Mouse (Mus musculus) urinary bladder, adult 2 months (tissue): ENCODE results near the gene Eml4. TPM values are rescaled to one million over a fixed set of nuclear protein-coding genes. Genes with fewer than 3 reads are reported as not detected.

Source experiments
- DNase-seq: peaks from one replicate; pipeline ENCODE4 v3.0.0; 2022; ENCODE audit warnings: low spot score
- polyA plus RNA-seq: library from polyadenylated mRNA; depleted of rRNA; stranded (reverse); fragments of >200 nt; gene quantifications from 2 replicates; pipeline ENCODE4 v1.2.3, GENCODE M21; 2012; rRNA removed

Eml4 gene
- 17.4 and 19.6 TPM in 2 replicates for polyA plus RNA-seq

DNA sequence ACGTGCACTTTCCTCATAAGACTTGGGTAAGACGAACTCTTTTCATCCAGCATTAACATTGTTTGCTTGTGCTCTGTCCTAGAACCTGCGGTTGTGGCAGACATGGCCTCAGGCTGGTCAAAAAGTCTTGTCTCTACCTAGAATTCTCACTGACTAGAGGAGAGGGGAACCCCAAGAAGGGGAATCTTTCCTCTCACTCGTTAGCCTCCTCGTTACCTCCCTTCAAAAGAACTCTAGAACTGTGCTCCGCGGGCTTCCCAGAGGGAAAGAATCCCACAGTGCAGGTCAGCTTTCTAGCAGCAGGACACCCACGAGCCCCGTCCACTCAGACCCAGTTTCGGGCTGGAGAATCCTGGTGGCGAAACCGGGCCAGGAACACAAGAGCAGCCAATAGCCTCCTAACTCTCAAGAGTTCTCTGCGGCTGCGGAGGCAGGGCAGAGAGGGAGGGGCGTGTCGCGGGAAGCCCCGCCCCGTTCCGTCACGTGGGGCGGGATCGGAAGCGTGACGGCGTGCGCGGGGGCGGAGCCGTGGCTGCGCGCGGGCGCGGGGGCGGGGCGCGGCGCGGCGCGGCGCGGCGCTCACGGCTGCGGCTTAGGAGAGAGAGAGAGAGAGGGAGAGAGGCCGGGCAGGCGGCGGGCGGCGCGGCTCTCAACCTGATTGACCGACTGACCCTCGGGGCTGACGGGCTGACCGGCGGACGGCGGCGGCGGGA lies at the start of gene Eml4:
Gene Eml4, plus strand, starts transcription at position 553 of the 713 bp plus-strand sequence.
- peak; percentile 92 for DNase-seq

DNA sequence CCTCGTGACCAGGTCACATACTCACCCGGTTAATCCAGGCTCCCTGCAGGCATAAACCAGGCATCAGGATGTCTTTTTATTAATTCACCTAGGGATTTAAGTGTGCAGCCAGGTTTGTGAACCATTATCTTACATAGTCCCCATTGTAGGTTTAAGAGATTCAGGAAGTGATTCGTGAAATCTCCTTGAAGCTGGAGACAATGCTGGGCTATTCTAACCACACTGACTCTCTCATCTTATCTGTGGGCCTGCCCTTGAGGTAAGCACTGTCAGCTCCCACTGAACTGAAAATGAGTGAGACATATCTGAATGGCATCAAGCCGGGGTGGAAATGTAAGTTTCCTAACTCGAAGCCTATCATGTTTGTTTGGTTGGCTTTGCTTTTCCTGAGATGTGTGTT lies 49.3 kb upstream of the Eml4 start:
- DNase-seq = no peak

DNA sequence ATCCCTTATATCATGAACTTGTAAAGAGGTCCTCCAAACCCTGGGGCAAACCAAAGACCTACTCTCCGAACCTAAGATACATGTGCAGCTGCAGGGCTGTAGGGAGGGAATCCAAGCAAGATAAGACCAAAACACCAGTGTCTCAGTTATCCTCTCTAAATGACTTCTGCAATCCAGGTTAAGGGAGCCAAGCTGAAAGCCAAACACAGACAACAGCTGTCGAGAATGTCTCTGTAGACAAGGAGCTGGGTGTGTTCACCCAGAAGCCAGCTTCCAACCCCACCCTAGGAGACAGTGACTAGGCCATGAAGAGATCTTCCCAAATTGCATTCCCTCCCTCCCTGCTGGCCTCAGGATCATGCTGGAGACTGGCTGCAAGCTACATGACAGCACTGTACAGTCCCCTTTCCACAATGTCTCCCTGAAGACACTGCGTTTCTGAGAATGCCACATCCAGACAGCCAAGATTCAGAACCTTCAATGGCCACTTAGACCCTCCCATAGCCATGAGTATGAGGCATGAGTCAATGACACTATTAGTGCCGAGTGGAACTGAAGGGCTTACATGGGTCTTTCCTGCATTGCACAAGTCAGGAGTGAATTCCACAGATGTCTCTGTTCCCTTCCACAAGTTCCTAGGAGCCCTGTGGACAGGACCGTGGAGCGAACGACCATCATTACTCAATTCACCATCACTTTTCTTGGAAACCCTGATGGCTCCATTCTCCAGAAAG lies 46.5 kb upstream of the Eml4 start:
- DNase-seq = no peak

DNA sequence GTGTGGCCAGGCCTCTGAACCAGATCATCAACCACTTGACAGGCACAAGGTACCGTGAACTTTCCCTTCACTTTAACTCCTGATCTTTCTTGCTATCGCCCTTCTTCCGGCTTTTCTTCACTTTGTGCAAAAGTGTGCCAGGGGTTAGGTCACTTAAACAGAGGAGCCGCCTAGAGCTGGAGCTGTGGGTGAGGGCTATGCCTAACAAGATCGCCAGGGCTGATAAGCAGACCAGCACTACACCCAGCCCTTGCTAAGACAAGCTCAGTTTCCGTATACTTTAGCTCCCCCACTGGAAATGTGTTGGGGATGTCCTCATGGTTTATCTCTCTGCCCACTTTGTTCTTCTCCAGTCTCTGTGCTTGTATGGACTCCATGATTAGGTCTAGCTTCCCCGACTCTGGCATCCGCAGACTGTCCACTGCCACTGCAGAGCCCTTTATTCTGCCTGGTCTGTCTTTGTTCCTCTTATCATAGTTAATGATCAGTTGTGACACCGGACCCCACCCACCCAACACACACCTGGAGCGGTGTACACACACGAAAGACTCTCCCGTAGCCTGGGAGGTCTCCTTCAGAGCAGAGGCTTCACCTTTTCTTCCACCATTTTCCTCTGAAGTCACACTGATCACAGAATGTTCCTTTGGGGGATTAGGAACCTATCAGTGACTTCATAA lies 43.6 kb upstream of the Eml4 start:
- DNase-seq = no peak

DNA sequence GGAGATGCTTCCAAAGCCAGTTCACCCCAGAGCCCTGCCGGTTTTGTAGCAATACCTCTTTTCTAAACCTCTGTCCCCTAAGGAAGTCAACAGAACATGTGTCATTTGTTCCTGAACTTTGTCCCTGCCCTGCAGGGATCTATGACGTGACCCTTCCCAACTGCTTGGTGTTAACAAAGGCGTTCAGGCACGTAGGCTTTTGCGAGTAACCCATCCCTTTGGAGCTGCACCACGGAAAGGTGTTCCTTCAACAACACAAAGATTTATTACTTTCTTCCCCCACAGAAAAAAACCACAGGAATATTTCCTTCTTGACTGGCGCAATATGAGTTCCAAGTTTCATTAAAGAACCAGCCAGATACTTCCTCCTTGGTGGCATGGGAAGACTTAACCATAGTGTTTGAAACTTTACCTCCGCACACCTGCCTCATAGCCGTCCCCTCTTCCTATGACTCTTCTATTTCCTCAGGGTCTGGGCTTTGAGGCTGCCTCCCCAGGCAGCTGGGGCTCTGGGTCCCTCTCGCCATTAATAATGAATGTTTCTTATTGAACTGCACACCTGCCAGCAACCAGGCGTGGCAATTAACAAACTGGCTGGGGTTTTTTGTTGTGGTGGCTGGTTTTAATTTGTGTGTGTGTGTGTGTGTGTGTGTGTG lies 43.0 kb upstream of the Eml4 start:
- DNase-seq = no peak

DNA sequence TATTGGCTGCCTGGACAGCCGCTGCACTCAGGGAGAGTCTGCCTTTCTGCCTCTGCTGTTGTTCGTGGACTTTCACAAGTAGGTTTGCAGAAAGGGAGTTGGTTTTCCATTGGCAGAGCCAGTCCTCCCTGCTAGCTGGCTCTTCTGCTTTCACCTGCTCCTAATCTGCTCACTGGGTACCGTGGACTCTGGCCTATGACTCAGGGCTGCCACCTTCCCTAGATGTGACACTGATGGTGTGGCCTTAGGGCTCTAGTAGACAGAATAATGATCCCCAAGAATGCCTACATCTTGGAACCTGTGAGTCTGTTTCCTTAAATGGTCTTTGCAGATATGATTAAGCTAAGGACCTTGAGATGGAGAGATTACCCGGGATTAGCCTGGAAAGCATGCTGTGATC lies 42.3 kb upstream of the Eml4 start:
- DNase-seq = no peak

DNA sequence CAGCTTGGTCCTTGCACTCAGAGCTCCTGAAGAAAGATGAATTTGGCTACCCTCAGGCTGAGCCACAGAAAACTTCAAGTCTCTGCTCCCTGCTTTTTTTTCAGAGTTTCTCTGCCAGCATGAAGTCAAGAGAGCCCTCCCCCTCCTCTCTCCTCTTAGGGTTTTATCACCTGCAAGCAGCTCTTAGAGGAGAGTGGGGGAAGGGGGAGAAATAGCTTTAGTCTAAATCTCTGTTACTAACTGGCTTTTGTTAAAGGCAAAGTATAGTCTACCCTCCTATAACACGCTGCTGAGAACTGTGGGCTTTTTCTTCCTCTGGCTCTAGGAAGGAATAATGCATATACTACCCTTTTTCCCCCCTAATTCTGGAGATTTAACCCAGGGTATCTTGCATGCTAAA lies 41.5 kb upstream of the Eml4 start:
- no peak for DNase-seq

DNA sequence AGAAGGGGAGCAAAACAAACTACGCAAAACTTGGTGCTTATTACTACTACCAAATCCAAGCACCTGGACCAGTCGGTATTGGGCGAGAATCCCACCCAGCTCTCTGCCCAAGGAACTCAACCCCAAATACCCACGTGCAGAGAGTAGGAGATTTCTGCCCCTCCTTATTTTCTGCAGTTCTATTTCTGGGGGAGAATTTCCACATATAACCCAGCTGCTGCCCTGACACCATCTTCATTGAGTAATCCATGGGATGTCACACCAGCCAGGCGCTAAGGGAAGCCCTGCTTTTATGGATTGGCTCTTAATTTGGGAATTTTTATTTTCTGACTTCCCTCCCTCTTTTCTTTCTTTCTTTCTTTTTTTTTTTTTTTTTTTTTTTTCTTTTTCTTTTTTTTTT lies 38.9 kb upstream of the Eml4 start:
- no peak for DNase-seq

DNA sequence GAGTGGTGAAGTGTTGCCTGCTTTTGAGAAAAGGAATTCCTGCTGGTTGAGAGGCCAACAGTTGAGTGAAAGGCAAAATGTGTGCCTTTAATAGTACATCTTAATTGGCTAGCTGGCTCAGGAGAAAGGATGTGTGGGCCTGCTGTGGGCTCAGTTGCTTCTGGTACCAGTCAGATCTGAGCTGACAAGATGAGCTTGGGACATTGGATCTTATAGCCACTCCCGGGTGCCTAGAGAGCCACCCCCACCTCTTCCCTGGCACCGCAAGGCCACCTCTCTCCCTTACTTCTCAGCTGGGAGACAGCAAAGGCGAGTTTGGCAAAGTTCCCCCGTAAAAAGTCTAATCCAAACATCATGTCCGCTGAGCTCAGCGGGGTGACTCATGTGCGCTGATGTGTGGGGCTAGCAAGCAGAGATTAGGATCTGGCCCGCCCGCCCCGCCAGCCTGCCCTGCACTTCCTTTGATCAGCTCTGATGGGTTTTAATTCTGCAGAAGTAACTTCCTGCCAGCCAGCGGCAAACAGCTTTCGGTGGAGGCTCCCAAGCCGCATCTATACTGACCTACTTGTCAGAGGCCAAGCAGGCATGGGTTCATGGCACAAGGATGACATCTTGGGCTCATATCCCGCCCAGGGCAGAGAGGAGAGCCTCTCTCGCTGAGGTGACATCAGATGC lies 38.4 kb upstream of the Eml4 start:
- DNase-seq = peak; percentile 63

DNA sequence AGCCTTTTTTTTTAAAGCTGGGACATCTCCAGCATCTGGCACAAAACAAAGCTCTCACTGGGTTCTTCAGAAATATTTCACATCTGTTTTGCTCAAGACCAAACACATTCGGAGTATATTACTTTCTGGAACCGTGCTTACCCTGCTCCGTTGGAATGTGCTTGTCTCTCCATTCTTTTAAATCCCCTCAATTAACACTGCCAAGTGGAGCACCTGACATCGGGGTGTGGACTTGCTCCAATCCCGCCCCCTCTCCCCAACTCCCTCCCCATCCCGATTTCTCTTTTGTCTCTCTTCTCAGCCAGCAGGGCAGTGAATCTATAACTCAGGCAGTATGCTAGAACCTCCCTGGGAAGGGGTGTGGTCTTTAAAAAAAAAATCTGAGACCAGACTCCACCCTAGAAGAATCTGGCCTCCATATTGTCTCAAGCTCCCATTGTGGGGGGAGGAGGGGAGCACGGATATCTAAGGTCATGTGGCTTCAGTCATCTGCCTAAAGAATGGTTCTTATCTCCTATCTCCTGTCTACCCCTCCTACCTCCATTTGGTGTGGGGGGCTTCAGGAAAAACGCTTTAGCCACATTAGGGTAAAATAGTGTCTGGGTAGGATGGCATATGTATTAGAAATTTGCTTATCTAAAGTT lies 37.6 kb upstream of the Eml4 start:
- no peak for DNase-seq

DNA sequence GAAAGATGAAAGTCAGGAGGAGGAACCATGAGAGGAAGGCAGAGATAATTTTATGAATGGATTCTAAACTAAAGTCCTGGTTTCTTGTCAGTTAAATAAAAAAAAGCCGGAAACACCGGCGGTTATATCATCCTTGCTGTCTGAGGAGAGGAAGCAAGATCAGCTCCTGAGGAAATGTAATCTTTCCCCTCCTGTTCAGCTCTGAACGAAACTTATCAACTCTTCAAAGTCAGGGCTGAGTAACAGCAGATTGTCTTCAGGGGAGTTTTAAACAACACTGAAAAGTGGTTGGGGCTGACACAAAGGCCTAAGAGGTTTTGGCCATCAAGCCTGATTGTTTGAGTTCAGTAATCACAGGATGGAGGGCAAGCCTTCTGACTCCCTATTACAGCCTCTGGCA lies 35.3 kb upstream of the Eml4 start:
- DNase-seq = no peak

DNA sequence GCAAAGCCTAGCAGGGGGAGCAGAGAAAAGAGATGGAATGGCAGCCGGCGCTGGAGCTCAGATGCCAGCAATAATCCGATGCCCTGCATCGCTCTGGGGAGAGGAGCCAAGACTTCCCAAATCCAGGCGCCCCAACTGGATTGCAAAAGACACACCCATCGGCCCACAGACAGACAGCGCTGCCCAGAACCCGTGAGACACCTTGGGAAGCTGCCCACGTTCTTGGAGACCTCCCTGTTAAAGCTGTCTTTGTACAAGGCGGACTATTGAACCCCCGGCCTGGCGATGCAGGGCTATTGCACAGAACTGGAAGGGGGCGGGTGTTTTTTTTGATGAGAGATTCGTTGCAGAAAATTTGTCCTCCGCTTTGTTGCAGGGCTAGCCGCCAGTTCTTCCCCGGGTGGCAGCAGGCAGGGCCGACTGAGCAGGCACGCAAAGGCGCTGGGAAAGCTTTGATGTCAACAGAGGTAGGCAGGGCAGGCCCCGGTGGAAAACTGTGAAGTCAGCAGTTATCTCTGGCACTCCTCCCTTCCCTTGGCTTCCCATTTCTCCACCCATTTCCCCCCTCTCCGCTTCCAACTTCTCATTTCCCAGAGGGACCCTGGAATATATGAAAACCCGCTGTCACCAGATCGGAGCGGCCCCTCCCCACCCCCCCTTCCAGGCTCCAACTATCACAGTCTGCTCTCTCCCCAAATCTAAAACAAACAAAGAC lies 28.0 kb upstream of the Eml4 start:
- no peak for DNase-seq

DNA sequence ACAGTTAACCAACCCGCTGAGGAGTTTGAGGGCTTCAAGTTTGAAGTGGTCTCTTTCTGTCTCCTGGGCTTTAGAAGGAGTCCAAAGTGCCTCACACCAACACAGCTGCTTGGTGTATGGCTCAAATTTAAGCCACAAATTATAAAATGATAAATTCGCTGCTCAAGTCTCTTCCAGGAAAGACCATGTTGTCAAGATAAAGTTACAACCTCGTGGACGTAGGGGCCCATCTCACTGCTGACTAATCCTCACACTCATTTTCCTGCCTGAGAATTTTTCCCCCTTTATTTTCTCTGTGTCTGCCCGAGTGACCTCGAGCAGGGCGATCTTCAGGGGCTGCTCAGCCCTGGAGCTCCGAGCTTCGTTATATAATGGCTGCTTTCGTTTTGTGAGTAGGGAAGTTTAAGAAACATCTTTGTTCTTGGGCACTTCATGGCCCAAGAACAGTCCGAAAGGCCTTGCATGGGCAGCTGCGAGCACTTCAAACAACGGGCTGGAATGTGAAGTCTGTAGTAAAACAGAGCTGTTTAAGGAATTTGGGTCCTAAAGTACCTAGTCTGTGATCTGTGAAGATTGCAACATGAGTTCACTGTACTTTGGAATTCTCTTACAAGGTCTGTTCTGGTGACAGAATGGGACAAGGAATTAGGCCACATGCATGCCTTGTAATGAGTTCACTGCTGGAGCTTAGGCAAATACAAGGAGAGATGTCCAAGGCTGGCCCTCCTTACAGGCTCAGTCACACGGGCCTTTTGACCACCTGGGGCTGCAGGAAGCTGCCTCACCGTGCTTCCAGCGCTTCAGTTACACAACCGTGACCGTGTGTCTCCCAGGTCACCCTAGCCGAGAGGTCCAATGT lies 27.1 kb upstream of the Eml4 start:
- no peak for DNase-seq

DNA sequence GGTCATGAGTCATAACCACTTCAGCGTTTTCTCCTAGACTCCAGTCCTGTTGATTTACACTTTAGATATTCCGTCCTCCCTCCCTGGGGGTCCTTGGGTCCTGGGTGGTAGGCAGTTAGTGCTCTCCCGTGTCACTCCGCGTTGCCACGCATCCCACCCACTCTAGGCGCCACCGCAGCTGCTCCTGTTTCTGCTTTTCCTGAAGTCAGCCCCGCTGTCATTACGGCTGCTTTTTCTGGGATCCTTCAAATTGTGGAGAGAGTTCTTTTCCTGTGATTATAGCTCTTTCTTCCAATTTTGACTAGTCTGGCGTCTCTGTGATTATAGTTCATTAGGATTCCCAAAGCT lies 26.5 kb upstream of the Eml4 start:
- no peak for DNase-seq

DNA sequence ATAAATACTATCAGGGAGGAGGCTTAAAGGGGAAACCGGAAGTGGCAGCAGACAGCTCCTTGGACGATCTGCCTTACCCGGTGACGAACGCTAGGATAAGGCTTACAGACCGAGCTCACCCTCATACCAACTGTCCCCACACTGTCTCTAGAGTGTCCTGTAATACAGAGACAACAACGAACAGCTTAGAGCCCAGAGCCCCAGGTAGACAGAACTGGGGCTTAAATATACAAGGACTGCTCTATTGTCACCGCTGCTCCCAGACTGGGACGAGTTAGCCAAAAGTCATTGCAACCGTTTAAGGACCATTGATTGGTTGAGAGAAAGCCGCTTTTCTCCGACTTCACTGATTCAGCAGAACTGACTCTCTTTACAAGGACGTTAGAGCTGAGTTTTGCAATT lies 15.5 kb upstream of the Eml4 start:
- no peak for DNase-seq

DNA sequence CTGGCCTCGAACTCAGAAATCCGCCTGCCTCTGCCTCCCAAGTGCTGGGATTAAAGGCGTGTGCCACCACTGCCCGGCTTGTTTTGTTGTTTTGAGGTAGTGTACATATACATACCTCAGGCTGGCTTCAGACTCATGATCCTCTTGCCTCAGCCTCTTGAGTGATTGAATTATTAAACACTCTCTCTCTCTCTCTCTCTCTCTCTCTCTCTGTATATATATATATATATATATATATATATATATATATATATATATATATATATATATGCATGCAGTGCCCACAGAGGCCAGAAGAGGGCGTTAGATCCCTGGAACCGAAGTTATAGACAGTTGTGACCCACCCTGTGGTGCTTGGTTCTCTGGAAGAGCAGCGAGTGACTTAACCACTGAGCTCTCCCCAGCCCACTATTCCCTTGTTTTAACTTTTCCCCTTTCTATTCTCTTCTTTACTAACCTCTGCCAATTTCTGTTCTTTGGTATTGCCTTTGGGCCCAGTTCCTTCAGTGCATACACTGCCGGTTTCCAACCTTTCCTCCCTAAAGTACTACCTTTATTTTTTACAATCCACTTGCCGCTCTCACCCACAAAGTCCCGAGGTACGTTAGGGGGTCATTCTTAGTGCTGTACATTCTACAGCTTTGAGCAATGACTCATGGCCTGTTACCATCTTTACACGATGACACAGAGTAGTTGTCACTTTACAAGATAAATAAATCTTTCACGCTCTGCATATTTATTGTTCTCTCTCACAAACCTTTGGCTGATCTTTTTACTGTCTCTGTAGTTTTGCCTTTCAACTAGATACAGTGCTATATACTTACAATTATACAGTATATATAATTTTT lies 13.5 kb upstream of the Eml4 start:
- DNase-seq = no peak

DNA sequence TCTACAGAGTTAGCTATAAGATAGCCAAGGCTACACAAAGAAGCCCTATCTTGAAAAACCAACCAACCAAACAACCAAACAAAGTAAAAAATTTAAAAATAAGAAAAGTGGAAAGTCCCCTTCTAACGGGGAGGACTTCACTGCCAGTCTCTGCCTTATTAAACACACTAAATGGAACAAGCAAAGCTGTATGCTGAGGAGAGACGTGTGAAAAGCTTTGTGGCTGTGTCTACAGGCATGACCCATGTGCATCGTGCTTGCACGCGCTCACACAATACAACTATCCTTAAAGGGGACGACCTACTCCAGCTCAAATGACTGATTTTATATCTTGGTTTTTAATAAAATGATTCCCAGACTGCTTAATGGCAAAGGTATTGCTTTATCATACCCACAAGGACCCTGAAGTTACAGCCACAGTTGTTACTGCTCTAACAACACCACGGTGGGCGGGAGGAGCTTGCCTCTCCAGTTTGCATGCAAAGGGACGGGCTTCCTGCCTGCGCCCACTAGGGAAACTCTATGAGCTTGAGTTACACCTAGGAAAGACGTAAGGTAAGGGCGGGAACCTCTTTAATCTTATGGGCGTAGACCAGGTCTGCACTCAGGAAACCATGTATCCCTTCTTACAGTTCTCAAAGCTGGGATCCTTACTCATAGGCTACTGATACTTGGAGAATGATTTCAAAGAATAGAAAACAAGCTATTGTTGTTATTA lies 11.2 kb upstream of the Eml4 start:
- DNase-seq = no peak

DNA sequence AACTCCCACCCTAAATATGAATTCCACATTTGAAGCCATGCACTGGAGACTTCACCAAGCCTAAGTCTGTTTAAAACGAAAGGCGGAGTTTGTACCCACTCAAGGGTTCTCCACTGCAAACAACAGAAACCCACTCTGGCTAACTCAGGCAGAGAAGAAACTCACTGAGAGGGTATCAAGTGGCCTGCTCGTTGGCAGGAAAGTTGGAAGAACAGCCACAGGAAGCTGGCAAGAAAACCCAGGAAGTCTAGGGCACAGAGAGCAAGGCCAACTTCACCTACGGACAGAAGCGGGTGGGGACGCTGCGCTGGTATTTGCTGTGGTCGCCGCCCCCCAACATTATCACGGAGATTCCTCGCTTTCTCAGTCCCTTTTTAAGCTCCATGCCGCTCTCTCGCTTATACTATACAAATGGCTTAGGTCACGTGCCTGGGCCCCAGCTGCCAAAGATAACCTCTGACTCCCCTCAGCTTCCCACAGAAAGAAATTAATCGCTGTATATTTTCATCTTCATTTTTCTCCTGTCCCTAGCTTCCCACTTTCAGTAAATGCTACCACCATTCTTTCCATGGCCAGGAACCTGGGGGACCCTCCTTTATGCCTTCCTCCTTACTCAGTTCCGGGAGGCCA lies 9.7 kb upstream of the Eml4 start:
- DNase-seq = no peak
